Mouse (Mus musculus) lung, embryonic 14.5 days (tissue): Measurements from ENCODE around the gene Kmt5a. TPM values are rescaled to one million over a fixed set of nuclear protein-coding genes. Genes with fewer than 3 reads are reported as not detected.

Source experiments
- ATAC-seq: fragments of 200-750 bp; cut with Nextera tagmentation; 2 replicates; pipeline ENCODE4 v1.8.0; 2017; ENCODE audit warnings: mild to moderate bottlenecking, moderate TSS enrichment, moderate library complexity; ENCODE audit not compliant: insufficient read depth
- DNase-seq: peaks from one replicate; pipeline ENCODE4 v3.0.0-alpha.2; 2015
- H3K27ac ChIP-seq: fragments of 300-500 bp; sonication (generic); 2 replicates; pipeline ENCODE4 v1.5.1; 2014; ENCODE audit warnings: low read depth, mild to moderate bottlenecking, moderate library complexity
- H3K27me3 ChIP-seq: fragments of 300-500 bp; sonication (generic); 2 replicates; pipeline ENCODE4 v1.6.1; 2014; ENCODE audit warnings: low read length, control low read depth; ENCODE audit not compliant: insufficient read depth
- H3K36me3 ChIP-seq: fragments of 300-500 bp; sonication (generic); 2 replicates; pipeline ENCODE4 v1.6.1; 2014; ENCODE audit warnings: control low read depth; ENCODE audit not compliant: insufficient read depth
- H3K4me1 ChIP-seq: fragments of 300-500 bp; sonication (generic); 2 replicates; pipeline ENCODE4 v1.6.1; 2014; ENCODE audit warnings: antibody characterized with exemption, control low read depth; ENCODE audit not compliant: insufficient read depth
- H3K4me2 ChIP-seq: fragments of 300-500 bp; sonication (generic); 2 replicates; pipeline ENCODE4 v1.6.1; 2014; ENCODE audit warnings: mild to moderate bottlenecking
- H3K4me3 ChIP-seq: fragments of 300-500 bp; sonication (generic); 2 replicates; pipeline ENCODE4 v1.5.1; 2014; ENCODE audit warnings: low read depth, low read length
- H3K9ac ChIP-seq: fragments of 300-500 bp; sonication (generic); 2 replicates; pipeline ENCODE4 v1.6.1; 2014
- H3K9me3 ChIP-seq: fragments of 300-500 bp; sonication (generic); 2 replicates; pipeline ENCODE4 v1.6.1; 2016; ENCODE audit warnings: low read depth, low read length, control low read depth
- CTCF ChIP-seq: IDR thresholded peaks from 2 replicates; pipeline ENCODE4 v1.5.1; 2016; ENCODE audit warnings: antibody characterized with exemption, low read depth
- WGBS: fragments of 180-500 bp; shearing (Covaris S2); extraction: QIAGEN DNeasy Blood & Tissue Kit; methylation state at CpG from one replicate; pipeline ENCODE4 v1.1.7; 2014; 5-methylcytosine and 5-hydroxymethylcytosine counted together
- polyA plus RNA-seq: library from polyadenylated mRNA; unstranded; fragments of >200 nt; fragmentation: Nextera tagmentation; extraction: Ambion mirVana; gene quantifications from 2 replicates; pipeline ENCODE4 v1.2.1, GENCODE M21; 2014

Kmt5a gene
- 87.7 and 97.5 TPM in 2 replicates for polyA plus RNA-seq

DNA sequence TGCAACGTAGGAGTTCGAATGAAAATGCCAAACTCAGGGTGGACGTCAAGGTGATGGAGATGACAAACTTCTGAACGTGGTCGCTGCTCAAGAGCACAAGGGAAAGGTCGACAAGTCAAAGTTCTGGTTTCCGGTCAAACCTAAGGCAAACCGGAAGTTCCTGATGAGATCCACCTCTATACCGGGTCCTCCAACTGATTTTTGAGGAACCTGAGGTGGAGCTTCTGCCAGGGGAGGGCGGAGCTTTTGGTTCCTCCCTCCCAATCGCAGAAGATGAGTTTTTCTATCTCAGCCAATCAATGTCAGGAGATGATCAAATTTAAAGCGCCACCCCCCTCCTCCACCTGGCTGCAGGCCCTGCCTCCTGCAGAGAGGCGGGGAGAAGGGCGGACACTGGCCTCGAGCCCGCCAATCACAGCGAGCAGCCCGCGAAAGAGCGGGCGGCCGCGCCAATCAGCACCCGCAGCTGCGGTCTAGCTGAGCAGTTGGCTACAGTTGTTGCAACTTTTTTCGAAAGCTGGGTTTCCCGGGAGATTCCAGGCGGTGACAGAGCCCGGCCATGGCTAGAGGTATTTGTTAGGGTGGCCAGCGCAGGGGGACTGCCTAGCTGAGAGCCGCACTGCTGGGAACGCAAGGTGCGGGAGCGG lies at the start of gene Kmt5a:
TSS of gene Kmt5a (plus strand) at position 484 of the 647 bp plus-strand sequence.
- peak; percentile 98 for ATAC-seq
- under 1% methylated on average over 34 of the region's 34 CpGs for WGBS
- Histone ChIP-seq H3K4me3 (peak within 1 kb of the TSS; percentile 70), H3K27ac (peak within 1 kb of the TSS; percentile 88), H3K9me3 (no peaks in the 10 kb centered on the region), H3K4me1 (no peaks in the 10 kb centered on the region), H3K27me3 (no peaks in the 10 kb centered on the region), H3K4me2 (peak within 1 kb of the TSS; percentile 94), H3K9ac (peak within 1 kb of the TSS; percentile 76), H3K36me3 (no peaks in the 10 kb centered on the region)
- DNase-seq = peak; percentile 98
- no peak; the same call in 1 of the 2 replicates for TF ChIP-seq CTCF

- Histone ChIP-seq H3K9me3 (no peaks in the 10 kb centered on the region), H3K4me2 (no peak overlapping the region), H3K4me1 (no peaks in the 10 kb centered on the region), H3K27me3 (no peaks in the 10 kb centered on the region), H3K36me3 (peaks cover 93% of the 10 kb centered on the region), H3K27ac (no peak overlapping the region), H3K9ac (no peak overlapping the region), H3K4me3 (no peak overlapping the region)
- no peak for ATAC-seq
- WGBS = 99% methylated on average over 4 of the region's 4 CpGs
- no peak for DNase-seq
- TF ChIP-seq CTCF = no peak
Observed at GRCm38 (mm10) chr5:124392412-124392811, 47.3 kb upstream of the Kmt5a start.

- Histone ChIP-seq H3K9ac (no peak overlapping the region), H3K4me1 (no peaks in the 10 kb centered on the region), H3K36me3 (peaks cover 93% of the 10 kb centered on the region), H3K27ac (no peak overlapping the region), H3K9me3 (no peaks in the 10 kb centered on the region), H3K4me2 (no peak overlapping the region), H3K4me3 (no peak overlapping the region), H3K27me3 (no peaks in the 10 kb centered on the region)
- no peak for DNase-seq
- ATAC-seq = no peak
- WGBS = 85% methylated on average over 7 of the region's 7 CpGs
- TF ChIP-seq CTCF = no peak
Observed at GRCm38 (mm10) chr5:124393726-124394125, 46.0 kb upstream of the Kmt5a start.

DNA sequence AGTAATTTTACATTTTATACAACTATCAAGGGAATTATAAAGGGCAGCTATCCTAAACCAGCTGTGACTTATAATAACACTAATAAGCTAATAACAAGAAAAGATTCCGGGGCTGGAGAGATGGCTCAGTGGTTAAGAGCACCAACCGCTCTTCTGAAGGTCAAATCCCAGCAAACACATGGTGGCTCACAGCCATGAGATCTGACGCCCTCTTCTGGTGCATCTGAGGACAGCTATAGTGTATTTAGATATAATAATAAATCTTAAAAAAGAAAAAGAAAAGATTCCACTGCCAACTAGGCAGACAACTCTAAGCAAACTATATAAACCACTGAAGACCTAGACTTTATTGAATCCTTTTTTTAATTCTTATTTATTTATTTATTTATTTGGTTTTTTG lies 28.9 kb upstream of the Kmt5a start:
- peaks cover 77% of the 10 kb centered on the region for H3K36me3 ChIP-seq
- H3K9ac ChIP-seq = no peak overlapping the region
- H3K9me3 ChIP-seq = no peaks in the 10 kb centered on the region
- no peak for ATAC-seq
- 0 out of 2 replicates have a peak, but pooled peaks have one; percentile 6 for TF ChIP-seq CTCF
- DNase-seq = peak; percentile 14
- 75% methylated on average over 3 of the region's 3 CpGs for WGBS
- H3K27ac ChIP-seq = no peak overlapping the region
- H3K4me3 ChIP-seq = no peak overlapping the region
- H3K4me1 ChIP-seq = no peaks in the 10 kb centered on the region
- H3K4me2 ChIP-seq = no peak overlapping the region
- H3K27me3 ChIP-seq = no peaks in the 10 kb centered on the region

DNA sequence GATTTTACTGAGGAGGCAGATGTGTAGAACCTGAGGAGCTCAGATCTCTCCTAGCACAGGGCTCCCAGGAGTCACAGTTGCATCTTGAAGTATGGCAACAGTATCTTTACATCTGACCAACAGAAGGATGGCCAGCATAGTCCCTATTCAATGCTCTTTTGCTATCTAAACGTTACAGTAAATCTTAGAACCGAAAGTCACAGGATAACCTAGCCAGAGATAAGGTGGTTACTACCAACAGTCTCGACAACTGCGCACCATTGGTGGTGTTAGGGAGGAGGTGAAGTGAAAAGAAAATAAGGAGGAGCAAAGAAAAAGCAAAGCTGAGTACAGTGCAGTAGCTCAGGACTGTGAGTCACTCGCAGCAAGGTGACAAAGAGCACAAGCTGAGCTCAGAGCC lies 27.6 kb upstream of the Kmt5a start:
- peaks cover 65% of the 10 kb centered on the region for H3K36me3 ChIP-seq
- no peaks in the 10 kb centered on the region for H3K4me1 ChIP-seq
- no peak for TF ChIP-seq CTCF
- no peaks in the 10 kb centered on the region for H3K9me3 ChIP-seq
- DNase-seq (no peak), ATAC-seq (no peak)
- H3K27me3 ChIP-seq = no peaks in the 10 kb centered on the region
- H3K4me3 ChIP-seq = no peak overlapping the region
- H3K27ac ChIP-seq = no peak overlapping the region
- H3K9ac ChIP-seq = no peak overlapping the region
- H3K4me2 ChIP-seq = no peak overlapping the region
- WGBS = 84% methylated on average over 5 of the region's 5 CpGs

DNA sequence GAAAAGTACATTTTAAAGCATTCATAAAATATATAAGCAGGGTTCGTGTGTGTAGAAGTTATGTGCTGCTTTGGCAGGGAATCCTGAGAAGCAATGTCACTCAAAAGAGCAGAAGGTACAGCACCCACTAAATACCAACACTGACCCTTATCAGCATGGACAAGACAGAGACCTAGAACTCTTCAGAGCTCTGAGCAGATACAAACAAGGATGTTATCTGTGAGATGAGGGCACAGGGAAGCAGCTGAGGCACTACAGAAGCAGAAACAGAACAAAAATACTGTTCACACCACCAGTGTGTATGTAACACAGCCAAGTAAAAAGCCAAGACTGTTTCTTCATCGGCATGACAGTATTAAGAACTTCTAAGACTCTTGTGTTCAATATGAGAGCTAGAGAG lies 20.8 kb upstream of the Kmt5a start:
- Histone ChIP-seq H3K27me3 (no peaks in the 10 kb centered on the region), H3K4me3 (no peak overlapping the region), H3K9me3 (no peaks in the 10 kb centered on the region), H3K4me2 (no peak overlapping the region), H3K27ac (no peak overlapping the region), H3K4me1 (no peaks in the 10 kb centered on the region), H3K9ac (no peak overlapping the region), H3K36me3 (peaks cover 13% of the 10 kb centered on the region)
- ATAC-seq (no peak), DNase-seq (no peak)
- no peak for TF ChIP-seq CTCF
- WGBS = 93% methylated on average over 2 of the region's 2 CpGs

DNA sequence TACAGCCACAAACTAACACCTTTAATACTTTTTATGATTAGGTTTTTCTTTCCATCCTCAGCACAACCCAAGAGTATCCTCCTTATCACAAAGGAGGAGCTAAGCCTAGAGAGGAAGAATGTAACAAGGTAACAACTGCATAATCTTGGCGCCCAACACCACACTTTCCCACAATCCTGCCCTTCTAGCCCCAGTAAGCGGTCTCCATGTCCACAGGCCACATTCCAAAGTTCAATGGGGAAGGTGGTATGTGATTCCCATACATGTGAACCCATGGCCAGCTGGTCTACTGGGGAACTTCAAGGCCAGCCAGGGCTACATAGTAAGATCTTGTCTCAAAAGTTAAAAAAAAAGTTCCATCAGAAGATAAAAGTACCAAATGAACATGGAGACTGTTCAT lies 17.9 kb upstream of the Kmt5a start:
- H3K4me1 ChIP-seq = no peaks in the 10 kb centered on the region
- H3K4me3 ChIP-seq = no peak overlapping the region
- H3K4me2 ChIP-seq = no peak overlapping the region
- DNase-seq (no peak), ATAC-seq (no peak)
- H3K27me3 ChIP-seq = no peaks in the 10 kb centered on the region
- TF ChIP-seq CTCF = no peak
- H3K9me3 ChIP-seq = no peaks in the 10 kb centered on the region
- no peak overlapping the region for H3K27ac ChIP-seq
- H3K36me3 ChIP-seq = peaks cover 6% of the 10 kb centered on the region; the same call in 1 of the 2 replicates
- H3K9ac ChIP-seq = no peak overlapping the region
- WGBS = 87% methylated on average over 2 of the region's 2 CpGs
